Mouse (Mus musculus): ENCODE measurements at regions not wholly inside any gene's neighbourhood (a gene's known extent, or its start where the extent isn't known, plus 50 kb on each side); places are given as distances from the start of the nearest gene placed in this dataset.

GRCm38 (mm10) chr15:25245631-25246030, 167.9 kb downstream of the Basp1 start:
- no peak for TF ChIP-seq CTCF (IDR thresholded peaks at IDR 0.05)
- TF ChIP-seq EP300 (IDR thresholded peaks at IDR 0.05; ENCODE audit: insufficient read depth, low read depth, low read length): no peak
- no peak for TF ChIP-seq POLR2A (IDR thresholded peaks at IDR 0.05; ENCODE audit: insufficient read depth, low read depth, low read length)
